Mouse (Mus musculus): ENCODE data around the gene Pram1. TPM values are rescaled to one million over a fixed set of nuclear protein-coding genes. Genes with fewer than 3 reads are reported as not detected.
A peak's percentile ranks its signal among the peaks of the same experiment; 100 is the strongest.

Pram1 gene
- polyA plus RNA-seq, 2 experiments from 2014 or later = 1.3 to 2.4 TPM

GRCm38 (mm10) chr17:33669681-33670080 is 31.8 kb downstream of the Pram1 start:
- no peak for ATAC-seq

GRCm38 (mm10) chr17:33673837-33674236 is 36.0 kb downstream of the Pram1 start:
- no peak for ATAC-seq

DNA sequence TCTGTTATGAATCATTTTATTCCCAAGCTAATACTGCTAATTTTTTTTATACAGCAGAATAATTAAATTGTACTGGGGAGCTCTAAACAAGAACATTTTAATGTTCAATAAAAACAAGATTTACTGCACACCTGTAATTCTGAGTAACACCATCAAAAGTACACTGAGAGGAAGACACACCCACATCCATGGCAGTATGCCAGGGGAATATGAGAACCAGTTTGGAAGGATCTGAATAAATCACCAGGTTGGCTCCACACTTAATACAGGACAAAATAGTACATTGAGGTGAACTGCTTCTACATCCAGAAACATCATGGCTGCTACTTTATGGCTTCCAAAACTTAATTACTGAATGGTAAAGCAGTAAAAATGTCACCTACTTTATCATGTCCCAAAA is 37.6 kb downstream of the Pram1 start:
- ATAC-seq = no peak

GRCm38 (mm10) chr17:33676086-33676485 is 38.2 kb downstream of the Pram1 start:
- ATAC-seq = no peak

- ATAC-seq = peak; percentile 53
Measured at GRCm38 (mm10) chr17:33678771-33679170, 40.9 kb downstream of the Pram1 start.

GRCm38 (mm10) chr17:33681767-33682166 is 43.9 kb downstream of the Pram1 start:
- no peak for ATAC-seq

- ATAC-seq = peak; percentile 69
Measured at GRCm38 (mm10) chr17:33684671-33685231, 46.9 kb downstream of the Pram1 start.

- peak; percentile 92 for ATAC-seq
Measured at GRCm38 (mm10) chr17:33685249-33685653, 47.4 kb downstream of the Pram1 start.

- no peak for ATAC-seq
Measured at GRCm38 (mm10) chr17:33686760-33687159, 48.9 kb downstream of the Pram1 start, which contains the start of gene Hnrnpm. Hnrnpm (minus strand) TSS chr17:33686860.

Other genes with a start within 250 kb of the Pram1 start
- 10 to 100 TPM in 1 of 2 experiments, 1 to 10 TPM in 1; 7.1 to 10.2 TPM for gene Zfp101, start 243.4 kb upstream of the Pram1 start, polyA plus RNA-seq (2017; shearing (Covaris generic))
- not detected for gene Actl9, start 205.2 kb upstream of the Pram1 start, polyA plus RNA-seq (2017; shearing (Covaris generic))
- 10 to 100 TPM; 53.9 to 80.8 TPM for gene Adamts10, start 113.9 kb upstream of the Pram1 start, polyA plus RNA-seq (2017; shearing (Covaris generic))
- 10 to 100 TPM; 51.2 to 91.0 TPM for gene Myo1f, start 82.3 kb upstream of the Pram1 start, polyA plus RNA-seq (2017; shearing (Covaris generic))
- gene Zfp414, start 9.0 kb upstream of the Pram1 start, polyA plus RNA-seq (2017; shearing (Covaris generic)) = 10 to 100 TPM; 51.4 to 82.4 TPM
- 100 to 1,000 TPM; 297 to 326 TPM for gene Hnrnpm, start 48.8 kb downstream of the Pram1 start, polyA plus RNA-seq (2017; shearing (Covaris generic))
- gene March2, start 80.6 kb downstream of the Pram1 start, polyA plus RNA-seq (2017; shearing (Covaris generic)) = 10 to 100 TPM; 23.1 to 24.4 TPM
- gene Rab11b, start 122.5 kb downstream of the Pram1 start, polyA plus RNA-seq (2017; shearing (Covaris generic)) = 100 to 1,000 TPM; 257 to 400 TPM
- 1 to 10 TPM; 4.4 to 6.1 TPM for gene Angptl4, start 143.8 kb downstream of the Pram1 start, polyA plus RNA-seq (2017; shearing (Covaris generic))
- 1 to 10 TPM; 6.3 to 8.9 TPM for gene Kank3, start 172.5 kb downstream of the Pram1 start, polyA plus RNA-seq (2017; shearing (Covaris generic))
- 1,000 to 10,000 TPM; 1,453 to 2,471 TPM for gene Rps28, start 186.5 kb downstream of the Pram1 start, polyA plus RNA-seq (2017; shearing (Covaris generic))
- gene Ndufa7, start 186.5 kb downstream of the Pram1 start, polyA plus RNA-seq (2017; shearing (Covaris generic)) = 100 to 1,000 TPM; 377 to 404 TPM
- 10 to 100 TPM; 11.0 to 11.9 TPM for gene Cd320, start 205.0 kb downstream of the Pram1 start, polyA plus RNA-seq (2017; shearing (Covaris generic))
- gene Gm7029, start 235.8 kb downstream of the Pram1 start, polyA plus RNA-seq (2017; shearing (Covaris generic)) = not detected

Measured in CD4-positive, CD25-positive, alpha-beta regulatory T cell, adult 4 months (primary cell).